Mouse (Mus musculus) stomach, embryonic 14.5 days (tissue): ENCODE results near the gene Zfp874b. TPM values are rescaled to one million over a fixed set of nuclear protein-coding genes. Genes with fewer than 3 reads are reported as not detected.
"Not testable (repeated sequence)": the region's sequence is repeated elsewhere in the genome, so short reads cannot be mapped to it uniquely, and the experiment has no call there.

ENCODE experiments used
- ATAC-seq: fragments of 200-750 bp; cut with Nextera tagmentation; 2 replicates; pipeline ENCODE4 v1.8.0; 2017; ENCODE audit warnings: low read depth, moderate TSS enrichment; ENCODE audit not compliant: insufficient number of reproducible peaks, insufficient read depth, low FRiP score
- H3K27ac ChIP-seq: fragments of 300-500 bp; sonication (generic); 2 replicates; pipeline ENCODE4 v1.5.1; 2014; ENCODE audit warnings: mild to moderate bottlenecking, low read length, moderate library complexity, mixed read lengths
- H3K27me3 ChIP-seq: fragments of 300-500 bp; sonication (generic); 2 replicates; pipeline ENCODE4 v1.6.1; 2014; ENCODE audit warnings: low read length, control low read depth, mixed read lengths; ENCODE audit not compliant: control insufficient read depth, insufficient read depth
- H3K36me3 ChIP-seq: fragments of 300-500 bp; sonication (generic); 2 replicates; pipeline ENCODE4 v1.6.1; 2014; ENCODE audit warnings: mild to moderate bottlenecking, control low read depth, low read length, moderate library complexity, mixed read lengths; ENCODE audit not compliant: control insufficient read depth, insufficient read depth
- H3K4me1 ChIP-seq: fragments of 300-500 bp; sonication (generic); 2 replicates; pipeline ENCODE4 v1.6.1; 2014; ENCODE audit warnings: low read length, control low read depth, mixed read lengths; ENCODE audit not compliant: control insufficient read depth, insufficient read depth
- H3K4me2 ChIP-seq: fragments of 300-500 bp; sonication (generic); replicated peaks from 2 replicates; pipeline ENCODE4 v1.6.1; 2014; ENCODE audit warnings: low read depth, low read length, control low read depth
- H3K4me3 ChIP-seq: fragments of 300-500 bp; sonication (generic); 2 replicates; pipeline ENCODE4 v1.5.1; 2014; ENCODE audit warnings: low read depth, low read length, control low read depth
- H3K9ac ChIP-seq: fragments of 300-500 bp; sonication (generic); replicated peaks from 2 replicates; pipeline ENCODE4 v1.6.1; 2014; ENCODE audit warnings: low read depth, mild to moderate bottlenecking, control low read depth, low read length, moderate library complexity, mixed read lengths
- H3K9me3 ChIP-seq: fragments of 300-500 bp; sonication (generic); 2 replicates; pipeline ENCODE4 v1.6.1; 2016; ENCODE audit warnings: low read depth, low read length, control low read depth; ENCODE audit not compliant: control insufficient read depth
- WGBS: fragments of 180-500 bp; shearing (Covaris S2); extraction: QIAGEN DNeasy Blood & Tissue Kit; methylation state at CpG from one replicate; pipeline ENCODE4 v1.1.7; 2014; 5-methylcytosine and 5-hydroxymethylcytosine counted together
- polyA plus RNA-seq: library from polyadenylated mRNA; unstranded; fragments of >200 nt; fragmentation: Nextera tagmentation; extraction: Ambion mirVana; gene quantifications from 2 replicates; pipeline ENCODE4 v1.2.1, GENCODE M21; 2014

Gene Zfp874b
- polyA plus RNA-seq, 1 experiment from 2014 or later: 5.1 TPM

DNA sequence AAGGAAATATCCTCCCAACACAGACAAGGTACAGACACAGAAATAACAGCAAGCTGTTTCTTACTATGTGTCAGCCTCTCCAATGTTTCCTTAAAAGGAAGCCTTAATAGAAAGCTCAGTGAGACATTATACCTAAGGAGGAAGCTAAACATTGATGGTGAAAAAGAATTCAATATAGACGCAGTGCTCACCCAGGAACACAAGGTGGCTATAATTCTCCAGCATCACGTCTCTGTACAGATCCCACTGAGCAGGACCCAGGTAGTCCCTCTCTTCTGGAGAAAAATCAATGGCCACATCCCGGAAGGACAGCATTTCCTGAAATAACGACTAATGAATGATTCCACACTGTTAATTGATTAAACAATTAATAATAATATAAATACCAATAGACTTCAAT is 2.5 kb downstream of the Zfp874b start:
- 60% methylated on average over 4 of the region's 4 CpGs for whole genome bisulfite sequencing
- H3K4me2 ChIP-seq: no peak overlapping the region
- no peaks in the 10 kb centered on the region for H3K36me3 ChIP-seq
- no peak overlapping the region for H3K9ac ChIP-seq
- no peaks in the 10 kb centered on the region for H3K4me1 ChIP-seq
- no peaks in the 10 kb centered on the region for H3K9me3 ChIP-seq
- H3K27me3 ChIP-seq: no peaks in the 10 kb centered on the region
- ATAC-seq: no peak
- H3K4me3 ChIP-seq: no peak overlapping the region
- no peak overlapping the region for H3K27ac ChIP-seq

DNA sequence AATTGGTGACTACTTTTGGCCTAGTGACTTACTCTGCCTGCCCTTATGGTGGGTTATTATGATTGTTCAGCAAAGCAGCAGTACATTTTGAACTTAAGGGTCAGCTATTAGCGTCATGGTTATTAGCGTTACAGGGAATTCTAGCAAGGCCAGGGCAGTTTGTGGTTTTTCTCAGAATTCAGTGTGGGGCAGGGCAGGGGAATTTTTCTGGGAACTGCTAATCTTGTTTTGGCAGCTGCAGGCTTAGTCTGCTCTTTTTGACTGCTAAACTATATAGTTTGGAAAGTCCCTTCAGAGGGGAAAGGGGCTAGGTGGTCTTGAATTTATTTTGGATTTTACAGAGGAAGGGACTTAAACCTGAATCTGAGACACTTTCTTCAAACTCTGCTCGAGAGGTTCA is 14.8 kb downstream of the Zfp874b start:
- Histone ChIP-seq H3K9me3 (no peaks in the 10 kb centered on the region), H3K4me2 (no peak overlapping the region), H3K4me3 (no peak overlapping the region), H3K36me3 (no peaks in the 10 kb centered on the region; the same call in 1 of the 2 replicates), H3K27ac (no peak overlapping the region), H3K27me3 (no peaks in the 10 kb centered on the region), H3K9ac (no peak overlapping the region), H3K4me1 (no peaks in the 10 kb centered on the region)
- ATAC-seq: no peak
- 93% methylated on average over 3 of the region's 3 CpGs for WGBS

DNA sequence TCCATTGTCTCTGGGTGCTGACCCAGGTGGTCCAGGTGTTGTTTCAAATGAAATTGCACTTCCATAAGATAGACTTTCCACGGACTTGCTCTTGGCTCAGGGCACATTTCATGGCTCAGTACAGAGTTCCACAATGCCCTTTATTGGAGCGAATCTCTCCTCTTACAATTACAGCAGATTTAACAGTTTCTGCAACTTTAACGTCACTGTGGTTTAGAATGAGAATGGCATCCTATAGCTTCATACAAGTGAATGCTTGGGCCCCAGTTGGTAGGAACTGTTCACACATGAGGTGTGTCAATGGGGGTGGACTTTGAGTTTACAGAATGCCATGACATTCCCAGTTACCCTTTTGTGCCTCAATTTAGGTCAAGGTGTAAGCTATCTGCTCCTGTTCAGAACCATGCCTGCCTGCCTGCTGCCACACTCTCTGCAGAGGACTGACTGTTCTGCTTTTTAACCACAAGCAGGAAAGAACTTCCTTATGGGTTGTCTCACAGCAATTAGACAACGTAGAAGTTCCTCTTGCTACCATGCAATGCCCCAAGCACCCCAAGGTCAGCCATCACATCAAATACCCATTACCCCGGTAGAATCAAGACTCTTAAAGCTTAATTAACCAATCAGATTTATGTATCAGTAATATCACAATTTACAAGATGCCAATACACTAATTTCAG is 20.4 kb downstream of the Zfp874b start:
- H3K4me1 ChIP-seq, H3K9me3 ChIP-seq, H3K36me3 ChIP-seq, H3K4me3 ChIP-seq, H3K4me2 ChIP-seq, H3K9ac ChIP-seq, H3K27me3 ChIP-seq, ATAC-seq, H3K27ac ChIP-seq: not testable (repeated sequence)
- 76% methylated on average over 3 of the region's 5 CpGs for WGBS

GRCm38 (mm10) chr13:67452021-67452309 is 32.1 kb downstream of the Zfp874b start:
- Histone ChIP-seq H3K9ac (peak overlapping the region; percentile 33; the same call in 1 of the 2 replicates), H3K27ac (peak overlapping the region; percentile 10; the same call in 1 of the 2 replicates), H3K9me3 (no peaks in the 10 kb centered on the region), H3K36me3 (peaks cover 2% of the 10 kb centered on the region; the same call in 1 of the 2 replicates), H3K4me2 (peak overlapping the region; percentile 60), H3K27me3 (no peaks in the 10 kb centered on the region), H3K4me1 (no peaks in the 10 kb centered on the region), H3K4me3 (peak overlapping the region; percentile 52)
- 12% methylated on average over 3 of the region's 3 CpGs for WGBS
- ATAC-seq: no peak

DNA sequence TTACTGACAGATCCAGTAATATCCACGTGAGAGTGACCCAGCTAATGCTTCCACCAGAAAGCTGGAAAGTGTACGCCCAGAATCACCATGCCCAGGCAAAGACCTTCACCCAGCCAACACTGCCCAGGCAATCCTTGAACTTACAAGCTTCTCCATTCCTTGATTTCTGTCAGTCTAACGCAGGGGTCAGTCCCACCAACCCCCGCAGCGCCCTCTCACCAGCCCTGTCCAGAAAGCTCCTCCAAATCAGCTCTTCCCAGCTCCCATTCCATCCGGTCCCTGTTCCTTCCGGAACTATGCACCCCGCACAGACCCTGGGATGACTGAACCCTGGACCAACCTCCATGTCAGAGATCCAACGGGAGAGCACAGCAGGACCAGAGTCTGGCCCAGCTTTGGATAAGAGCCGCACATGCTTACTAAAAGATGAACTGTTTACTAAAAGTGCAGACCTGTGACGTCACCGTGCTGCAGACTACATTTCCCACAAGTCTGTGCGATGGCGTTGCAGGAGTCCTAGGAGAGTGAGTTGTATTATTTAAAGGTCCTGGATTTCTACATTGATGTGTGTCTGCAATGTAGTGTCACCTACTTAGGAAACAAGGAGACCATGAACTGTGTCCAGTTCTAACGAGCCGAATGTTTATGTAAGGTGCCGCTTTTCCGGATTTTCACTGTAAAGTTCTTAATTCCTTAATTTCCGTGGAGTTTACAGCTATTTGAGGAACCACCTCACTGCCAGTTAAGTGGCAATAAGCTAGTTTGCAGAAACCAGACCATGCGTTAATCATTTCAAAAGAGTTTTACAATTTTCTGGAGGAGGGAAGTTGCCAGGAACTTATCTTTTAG is 32.7 kb downstream of the Zfp874b start, which contains the start of gene Zfp874a:
Gene Zfp874a (minus strand): TSS at position 453 of the 849 bp plus-strand sequence.
- WGBS: under 1% methylated on average over 20 of the region's 20 CpGs
- Histone ChIP-seq H3K4me2 (peak within 1 kb of the TSS; percentile 60), H3K36me3 (peaks cover 6% of the 10 kb centered on the region; the same call in 1 of the 2 replicates), H3K9ac (peak within 1 kb of the TSS; percentile 36), H3K27me3 (no peaks in the 10 kb centered on the region), H3K4me3 (peak within 1 kb of the TSS; percentile 52), H3K4me1 (no peaks in the 10 kb centered on the region), H3K27ac (peak within 1 kb of the TSS; percentile 10; the same call in 1 of the 2 replicates), H3K9me3 (no peaks in the 10 kb centered on the region)
- peak; percentile 96 for ATAC-seq

DNA sequence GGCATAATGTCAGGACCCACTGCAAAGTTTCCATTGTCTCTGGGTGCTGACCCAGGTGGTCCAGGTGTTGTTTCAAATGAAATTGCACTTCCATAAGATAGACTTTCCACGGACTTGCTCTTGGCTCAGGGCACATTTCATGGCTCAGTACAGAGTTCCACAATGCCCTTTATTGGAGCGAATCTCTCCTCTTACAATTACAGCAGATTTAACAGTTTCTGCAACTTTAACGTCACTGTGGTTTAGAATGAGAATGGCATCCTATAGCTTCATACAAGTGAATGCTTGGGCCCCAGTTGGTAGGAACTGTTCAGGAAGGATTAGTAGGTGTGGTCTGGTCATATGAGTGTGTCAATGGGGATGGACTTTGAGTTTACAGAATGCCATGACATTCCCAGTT is 47.0 kb downstream of the Zfp874b start:
- H3K4me1 ChIP-seq, H3K27ac ChIP-seq, H3K4me2 ChIP-seq, H3K9ac ChIP-seq, ATAC-seq, H3K4me3 ChIP-seq, H3K9me3 ChIP-seq, H3K27me3 ChIP-seq, H3K36me3 ChIP-seq: not testable (repeated sequence)
- WGBS: no CpG with 5 or more reads among the region's 3 CpGs

DNA sequence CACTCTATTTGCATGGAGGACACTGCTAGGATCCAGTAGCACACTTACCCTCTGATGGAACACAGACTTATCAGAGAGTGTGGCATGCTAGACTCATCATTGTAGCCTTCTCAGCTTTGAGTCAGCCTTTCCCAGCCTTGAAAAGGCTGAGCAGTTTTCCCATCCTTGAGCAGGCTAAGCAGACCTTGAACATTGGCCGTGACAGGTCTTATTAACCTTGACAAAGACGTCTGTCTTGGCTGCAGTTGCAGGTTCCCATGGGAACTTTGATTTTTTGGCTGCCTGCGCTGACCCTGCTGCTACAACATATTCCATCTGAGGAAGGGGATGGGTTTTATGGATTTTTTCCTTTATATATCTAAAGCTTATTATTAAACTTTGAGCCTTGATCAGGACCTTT is 55.9 kb downstream of the Zfp874b start:
- Histone ChIP-seq H3K4me2 (no peak overlapping the region), H3K27me3 (no peaks in the 10 kb centered on the region), H3K9ac (no peak overlapping the region), H3K27ac (no peak overlapping the region), H3K36me3 (no peaks in the 10 kb centered on the region), H3K4me3 (no peak overlapping the region), H3K9me3 (no peaks in the 10 kb centered on the region), H3K4me1 (no peaks in the 10 kb centered on the region)
- WGBS: 73% methylated on average over 3 of the region's 3 CpGs
- ATAC-seq: no peak

DNA sequence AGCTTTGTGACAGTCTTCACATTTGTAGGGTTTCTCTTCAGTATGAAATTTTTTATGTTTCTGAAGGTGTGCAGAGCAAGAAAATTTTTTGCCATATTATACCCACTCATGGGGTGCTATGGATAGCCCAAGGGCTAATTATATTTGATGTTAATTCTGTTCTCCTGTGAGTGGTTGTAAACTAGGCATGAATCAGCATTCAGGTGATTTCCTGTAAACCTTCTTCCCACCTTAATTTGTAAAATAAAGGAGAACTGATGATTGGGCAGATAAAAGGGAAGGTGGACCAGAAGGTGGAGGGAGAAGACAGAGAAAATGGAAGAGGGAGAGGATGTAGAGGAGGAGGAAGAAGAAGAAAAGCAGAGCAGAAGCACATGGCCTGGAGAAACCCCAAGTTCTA is 58.4 kb downstream of the Zfp874b start:
- H3K9ac ChIP-seq, ATAC-seq, H3K9me3 ChIP-seq, H3K36me3 ChIP-seq, H3K27me3 ChIP-seq, H3K4me2 ChIP-seq, H3K4me1 ChIP-seq, H3K4me3 ChIP-seq, H3K27ac ChIP-seq: not testable (repeated sequence)
